Mouse (Mus musculus): ENCODE measurements around the gene Gm14214. TPM values are rescaled to one million over a fixed set of nuclear protein-coding genes. Genes with fewer than 3 reads are reported as not detected.

Gm14214 gene
- polyA plus RNA-seq, 1 experiment from 2014 or later, result not detected

DNA sequence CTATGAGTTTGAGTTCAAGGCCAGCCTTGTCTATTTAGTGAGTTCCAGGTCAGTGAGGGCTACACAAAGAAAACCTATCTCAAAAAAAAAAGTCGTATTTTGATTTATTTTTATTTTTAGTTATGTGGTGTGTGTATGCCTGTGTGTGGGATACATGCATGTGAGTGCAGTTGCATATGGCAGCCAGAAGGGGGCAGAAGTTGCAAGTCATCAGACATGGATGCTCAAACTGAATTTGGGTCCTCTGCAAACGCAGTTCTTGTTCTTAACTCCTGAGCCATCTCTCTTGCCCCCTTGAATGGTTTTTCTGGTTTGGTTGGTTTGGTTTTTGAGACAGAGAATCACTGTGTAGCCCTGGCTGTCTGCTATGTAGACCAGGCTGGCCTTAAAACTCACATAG lies 21.4 kb downstream of the Gm14214 start:
- Histone ChIP-seq H3K36me3 (no peaks in the 10 kb centered on the region), H3K4me1 (replicated peaks) (peaks cover 8% of the 10 kb centered on the region; the same call in 1 of the 2 replicates), H3K27me3 (no peaks in the 10 kb centered on the region), H3K9me3 (replicated peaks) (no peaks in the 10 kb centered on the region), H3K4me3 (no peak overlapping the region), H3K9ac (no peak overlapping the region), H3K4me2 (no peak overlapping the region), H3K27ac (no peak overlapping the region)
- WGBS, result 74% methylated on average over 2 of the region's 2 CpGs
- no peak for ATAC-seq (replicated peaks; ENCODE audit: insufficient number of reproducible peaks, insufficient read depth, low FRiP score, low read depth)

DNA sequence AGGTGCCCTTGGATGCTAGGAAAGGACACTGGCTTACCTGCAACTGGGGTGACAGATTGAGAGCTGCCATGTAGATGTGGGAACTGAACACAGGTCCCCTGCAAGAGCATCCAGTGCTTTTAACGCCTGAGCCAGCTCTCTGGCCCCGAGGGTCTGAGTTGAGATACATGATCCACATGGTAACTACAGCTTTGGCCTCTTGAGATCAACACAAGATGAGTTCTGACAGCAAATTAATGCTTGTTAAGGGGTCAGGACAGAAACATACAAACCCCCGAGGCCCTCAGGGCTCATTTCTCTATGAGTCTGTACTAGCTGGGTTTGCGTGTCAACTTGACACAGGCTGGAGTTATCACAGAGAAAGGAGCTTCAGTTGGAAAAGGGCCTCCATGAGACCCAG lies 25.9 kb downstream of the Gm14214 start:
- no peak for ATAC-seq (replicated peaks; ENCODE audit: insufficient number of reproducible peaks, insufficient read depth, low FRiP score, low read depth)
- Histone ChIP-seq H3K4me3 (no peak overlapping the region), H3K4me1 (replicated peaks) (no peaks in the 10 kb centered on the region), H3K4me2 (no peak overlapping the region), H3K9ac (no peak overlapping the region), H3K36me3 (no peaks in the 10 kb centered on the region), H3K9me3 (replicated peaks) (no peaks in the 10 kb centered on the region), H3K27me3 (no peaks in the 10 kb centered on the region), H3K27ac (no peak overlapping the region)
- 60% methylated on average over 4 of the region's 4 CpGs for WGBS

DNA sequence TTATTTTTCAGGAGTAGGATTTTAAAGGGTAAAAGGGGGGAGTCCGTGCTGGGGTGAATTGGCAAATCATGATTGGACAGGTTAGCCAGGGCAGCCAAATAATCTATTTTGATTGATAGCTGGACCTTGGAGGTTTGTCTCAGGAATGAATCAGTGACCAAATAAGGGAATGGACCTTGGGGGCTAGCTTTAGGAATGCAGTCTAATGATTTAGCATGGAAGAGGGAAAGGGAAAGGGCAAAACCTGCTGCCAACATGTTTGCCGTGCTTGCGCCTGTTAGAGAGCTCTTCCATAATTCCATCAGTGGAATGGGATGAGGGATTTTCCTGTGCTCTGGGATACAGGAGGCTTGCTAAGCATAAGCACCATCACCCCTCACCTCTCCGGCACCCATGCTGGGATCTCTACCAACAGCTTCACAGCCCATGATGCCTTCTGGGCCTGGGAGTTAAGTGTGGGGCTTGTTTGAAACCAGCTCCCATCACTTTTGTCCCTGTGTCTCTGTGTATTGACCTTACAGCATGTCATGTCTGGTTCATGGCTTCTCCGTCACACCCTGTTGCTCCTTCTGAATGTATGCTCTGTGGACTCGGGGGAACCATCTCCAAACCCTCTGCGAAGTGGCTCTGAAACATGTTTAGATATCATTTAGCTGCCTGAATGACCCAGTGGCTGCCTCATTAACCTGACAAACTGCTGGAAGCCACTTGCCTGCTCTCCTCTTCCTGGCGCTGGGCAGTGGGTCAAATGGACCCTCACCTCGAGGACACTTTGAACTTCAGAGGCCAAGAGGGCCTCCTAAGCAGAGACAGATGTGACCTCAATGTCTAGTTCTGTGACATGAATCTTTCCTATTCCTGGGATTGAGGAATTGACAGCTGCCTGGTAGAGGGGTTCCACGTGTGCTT lies 26.7 kb downstream of the Gm14214 start:
- Histone ChIP-seq H3K4me1 (replicated peaks) (no peaks in the 10 kb centered on the region), H3K27me3 (no peaks in the 10 kb centered on the region), H3K9ac (no peak overlapping the region), H3K27ac (no peak overlapping the region), H3K4me3 (no peak overlapping the region), H3K9me3 (replicated peaks) (no peaks in the 10 kb centered on the region), H3K4me2 (no peak overlapping the region), H3K36me3 (no peaks in the 10 kb centered on the region)
- WGBS, result 68% methylated on average over 10 of the region's 10 CpGs
- no peak for ATAC-seq (replicated peaks; ENCODE audit: insufficient number of reproducible peaks, insufficient read depth, low FRiP score, low read depth)

DNA sequence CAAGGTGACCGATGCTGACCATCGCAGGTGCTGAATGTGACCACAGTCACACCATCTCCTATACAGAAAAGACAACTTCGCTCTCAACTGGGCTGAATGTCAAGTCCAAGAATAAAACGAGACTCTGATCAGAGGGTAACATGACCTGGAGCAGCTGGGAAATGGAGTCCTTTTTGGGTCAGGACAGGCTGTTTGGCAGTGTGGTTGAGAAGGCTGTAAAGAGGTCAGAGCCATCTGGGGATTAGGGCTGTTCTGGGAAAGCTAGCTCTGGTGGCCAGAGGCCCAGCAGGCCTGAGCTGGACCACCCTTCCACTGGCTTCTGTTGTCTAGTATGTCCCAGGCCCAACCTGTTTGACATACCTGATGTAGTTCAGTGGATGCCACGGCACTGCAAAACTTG lies 31.2 kb downstream of the Gm14214 start:
- 78% methylated on average over 5 of the region's 5 CpGs for WGBS
- no peak for ATAC-seq (replicated peaks; ENCODE audit: insufficient number of reproducible peaks, insufficient read depth, low FRiP score, low read depth)

DNA sequence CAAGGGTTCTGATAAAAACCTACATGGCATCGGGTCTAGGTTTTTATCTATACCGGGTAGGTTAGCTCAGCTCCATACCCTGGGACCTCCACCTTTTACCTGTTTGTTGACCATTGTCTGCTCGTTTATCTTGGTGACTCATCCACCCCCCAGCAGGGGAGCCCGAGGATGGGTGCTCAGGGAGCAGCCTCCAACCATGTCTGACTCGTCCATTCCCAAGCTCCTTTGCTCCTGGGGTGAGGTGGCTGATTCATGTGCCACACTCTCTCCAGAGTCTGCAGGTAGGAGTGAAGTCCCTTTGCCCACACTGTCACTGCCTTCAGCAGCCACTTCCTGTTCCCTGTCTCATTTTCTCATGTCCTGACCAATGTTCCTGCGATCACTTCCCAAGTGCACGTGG lies 33.8 kb downstream of the Gm14214 start:
- no peak overlapping the region for H3K9ac ChIP-seq
- no peaks in the 10 kb centered on the region for H3K4me1 ChIP-seq (replicated peaks)
- H3K36me3 ChIP-seq, result no peaks in the 10 kb centered on the region
- H3K4me3 ChIP-seq, result no peak overlapping the region
- H3K27ac ChIP-seq, result no peak overlapping the region
- no peak for ATAC-seq (replicated peaks; ENCODE audit: insufficient number of reproducible peaks, insufficient read depth, low FRiP score, low read depth)
- no peaks in the 10 kb centered on the region for H3K9me3 ChIP-seq (replicated peaks)
- no peaks in the 10 kb centered on the region for H3K27me3 ChIP-seq
- 68% methylated on average over 7 of the region's 7 CpGs for WGBS
- no peak overlapping the region for H3K4me2 ChIP-seq

More for the DNA sequence above, 31.2 kb downstream of the Gm14214 start:
- H3K4me1 ChIP-seq (replicated peaks), result no peaks in the 10 kb centered on the region
- H3K27ac ChIP-seq, result no peak overlapping the region
- H3K27me3 ChIP-seq, result no peaks in the 10 kb centered on the region
- H3K4me2 ChIP-seq, result no peak overlapping the region
- H3K9ac ChIP-seq, result no peak overlapping the region
- no peaks in the 10 kb centered on the region for H3K36me3 ChIP-seq
- H3K9me3 ChIP-seq (replicated peaks), result no peaks in the 10 kb centered on the region
- H3K4me3 ChIP-seq, result no peak overlapping the region

DNA sequence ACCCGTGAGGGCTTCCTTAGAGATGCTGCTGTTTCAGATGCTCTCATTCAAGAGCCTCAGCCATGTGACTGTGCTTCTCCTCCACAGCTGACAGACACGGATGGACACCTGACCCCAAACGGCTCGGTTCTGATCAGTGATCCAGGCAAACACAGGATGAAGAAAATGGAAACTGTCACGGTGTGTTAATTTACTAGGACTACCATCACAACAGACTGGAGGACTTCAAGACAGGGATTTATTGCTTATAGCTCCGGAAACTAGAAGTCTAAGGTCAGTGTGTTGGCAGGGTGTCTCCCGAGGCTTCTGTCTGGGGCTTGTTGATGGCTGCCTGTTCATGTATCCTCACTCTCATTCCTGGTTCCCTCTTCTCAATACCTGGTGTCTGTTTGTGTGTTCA lies 34.4 kb downstream of the Gm14214 start:
- no peaks in the 10 kb centered on the region for H3K4me1 ChIP-seq (replicated peaks)
- 66% methylated on average over 7 of the region's 7 CpGs for WGBS
- H3K27me3 ChIP-seq, result no peaks in the 10 kb centered on the region
- no peak overlapping the region for H3K9ac ChIP-seq
- H3K27ac ChIP-seq, result no peak overlapping the region
- no peak overlapping the region for H3K4me3 ChIP-seq
- no peaks in the 10 kb centered on the region for H3K9me3 ChIP-seq (replicated peaks)
- no peaks in the 10 kb centered on the region for H3K36me3 ChIP-seq
- no peak overlapping the region for H3K4me2 ChIP-seq
- no peak for ATAC-seq (replicated peaks; ENCODE audit: insufficient number of reproducible peaks, insufficient read depth, low FRiP score, low read depth)

DNA sequence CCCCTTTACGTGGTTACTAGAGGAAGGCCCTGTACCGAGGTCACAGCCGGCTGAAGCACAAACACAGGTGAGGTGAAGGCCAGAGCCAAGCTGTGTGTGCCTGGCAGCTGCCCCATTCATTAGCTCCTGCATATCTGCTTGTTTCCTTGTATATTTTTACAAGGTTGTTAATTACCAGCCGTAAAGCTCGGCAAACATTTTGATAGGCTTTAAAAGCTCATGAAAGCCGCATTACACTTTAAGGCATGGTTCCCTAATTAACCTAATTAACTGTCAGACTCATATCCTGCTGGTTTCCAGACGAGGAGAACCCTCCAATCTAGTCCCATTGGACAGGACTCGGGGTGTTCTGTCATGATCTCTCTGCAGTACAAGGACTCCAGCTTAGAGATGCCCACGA lies 34.9 kb downstream of the Gm14214 start:
- Histone ChIP-seq H3K4me2 (no peak overlapping the region), H3K9me3 (replicated peaks) (no peaks in the 10 kb centered on the region), H3K4me1 (replicated peaks) (no peaks in the 10 kb centered on the region), H3K27ac (no peak overlapping the region), H3K27me3 (no peaks in the 10 kb centered on the region), H3K36me3 (no peaks in the 10 kb centered on the region), H3K9ac (no peak overlapping the region), H3K4me3 (no peak overlapping the region)
- ATAC-seq (replicated peaks; ENCODE audit: insufficient number of reproducible peaks, insufficient read depth, low FRiP score, low read depth), result no peak
- 63% methylated on average over 9 of the region's 9 CpGs for WGBS

DNA sequence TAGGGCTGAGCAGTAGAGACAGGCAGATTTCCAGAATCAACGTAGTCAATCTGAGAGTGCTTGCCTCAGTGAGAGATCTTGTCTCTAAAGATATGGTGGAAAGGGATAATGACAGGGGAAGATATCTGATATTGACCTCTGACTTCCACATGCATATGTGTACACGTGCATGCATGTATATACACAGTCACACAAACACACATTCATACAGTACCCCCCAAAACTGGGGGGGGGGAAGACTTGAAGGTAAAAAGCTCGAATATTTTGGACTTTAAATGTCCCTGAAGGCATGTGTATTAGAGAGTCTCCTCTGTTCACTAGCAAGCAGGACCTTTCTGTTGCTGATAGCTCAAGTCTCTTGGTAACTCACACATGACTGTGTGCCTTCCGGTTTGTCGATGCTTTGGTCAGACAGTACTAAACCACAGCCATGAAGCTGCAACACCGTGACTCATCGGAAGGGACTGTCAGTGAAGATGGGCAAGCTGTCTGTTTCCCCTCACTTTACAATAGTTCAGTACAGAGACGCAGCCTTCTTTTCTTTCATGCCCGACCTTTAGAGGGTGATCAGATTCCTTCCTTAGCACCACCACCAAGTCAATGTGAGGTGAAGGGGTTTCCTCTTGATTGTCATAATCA lies 37.2 kb downstream of the Gm14214 start:
- H3K4me3 ChIP-seq, result no peak overlapping the region
- no peak overlapping the region for H3K4me2 ChIP-seq
- H3K27me3 ChIP-seq, result no peaks in the 10 kb centered on the region
- H3K27ac ChIP-seq, result no peak overlapping the region
- WGBS, result 63% methylated on average over 9 of the region's 9 CpGs
- H3K9ac ChIP-seq, result no peak overlapping the region
- H3K9me3 ChIP-seq (replicated peaks), result no peaks in the 10 kb centered on the region
- no peaks in the 10 kb centered on the region for H3K4me1 ChIP-seq (replicated peaks)
- ATAC-seq (replicated peaks; ENCODE audit: insufficient number of reproducible peaks, insufficient read depth, low FRiP score, low read depth), result no peak
- H3K36me3 ChIP-seq, result no peaks in the 10 kb centered on the region

DNA sequence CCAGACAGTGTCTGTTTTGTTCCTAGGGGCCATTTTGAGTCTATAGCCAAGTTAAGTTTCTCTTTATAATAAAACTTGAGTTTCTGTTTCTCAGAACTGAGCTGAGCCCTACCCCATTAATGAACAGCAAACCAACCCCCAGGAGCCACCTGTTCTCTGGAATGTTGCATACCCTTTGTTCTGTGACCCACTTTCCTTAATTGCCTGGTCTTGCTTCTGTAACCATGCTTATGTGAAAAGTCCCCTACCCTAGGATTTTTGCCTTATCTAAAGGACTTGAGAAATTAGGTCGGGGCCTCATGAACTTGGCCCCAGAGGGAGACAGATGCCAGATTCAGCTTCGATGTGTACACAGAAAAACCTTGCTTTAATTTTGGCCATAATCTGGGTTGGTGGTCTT lies 37.9 kb downstream of the Gm14214 start:
- WGBS, result 40% methylated on average over 2 of the region's 2 CpGs
- ATAC-seq (replicated peaks; ENCODE audit: insufficient number of reproducible peaks, insufficient read depth, low FRiP score, low read depth), result no peak
- H3K9me3 ChIP-seq (replicated peaks), result no peaks in the 10 kb centered on the region
- no peaks in the 10 kb centered on the region for H3K27me3 ChIP-seq
- H3K4me2 ChIP-seq, result no peak overlapping the region
- no peak overlapping the region for H3K9ac ChIP-seq
- no peaks in the 10 kb centered on the region for H3K36me3 ChIP-seq
- no peak overlapping the region for H3K4me3 ChIP-seq
- no peaks in the 10 kb centered on the region for H3K4me1 ChIP-seq (replicated peaks)
- H3K27ac ChIP-seq, result no peak overlapping the region

DNA sequence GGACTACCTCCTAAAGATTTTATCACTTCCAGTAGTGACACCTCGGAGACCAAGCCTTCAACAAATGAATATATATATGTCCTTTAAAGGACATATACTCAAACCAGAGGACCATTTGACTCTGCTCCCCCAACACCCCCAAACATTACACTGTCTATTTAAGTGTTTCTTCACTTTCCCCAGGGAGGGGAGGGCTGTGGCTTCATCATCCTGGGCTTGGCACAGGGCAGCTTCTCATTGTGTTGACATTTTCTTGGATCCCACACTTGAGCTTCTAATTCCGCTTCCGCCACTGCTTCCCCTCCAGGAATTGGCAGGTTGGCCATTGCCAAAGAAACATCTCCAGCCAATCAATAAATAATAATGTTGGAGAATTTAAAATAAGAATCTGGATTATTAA lies 39.0 kb downstream of the Gm14214 start:
- ATAC-seq (replicated peaks; ENCODE audit: insufficient number of reproducible peaks, insufficient read depth, low FRiP score, low read depth), result no peak
- no peaks in the 10 kb centered on the region for H3K27me3 ChIP-seq

DNA sequence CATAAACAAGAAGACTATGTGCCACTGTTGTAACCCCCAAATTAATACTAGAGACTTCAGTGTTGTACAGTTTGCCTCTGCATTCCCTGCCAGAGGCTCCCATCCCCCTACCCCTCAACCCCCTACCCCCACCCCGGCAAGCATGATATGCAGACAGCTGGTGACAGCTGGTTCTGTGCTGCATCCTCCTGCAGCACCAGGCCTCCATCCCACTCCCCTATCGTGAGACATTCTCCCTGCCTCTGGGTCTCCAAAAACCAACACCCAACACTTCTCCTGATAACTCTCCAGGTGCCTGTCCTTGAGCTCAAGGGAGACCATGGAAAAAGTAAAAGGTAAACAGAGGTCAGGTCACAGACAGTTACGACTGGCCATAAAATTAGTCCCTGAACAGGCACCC lies 40.1 kb downstream of the Gm14214 start:
- no peaks in the 10 kb centered on the region for H3K27me3 ChIP-seq
- H3K9me3 ChIP-seq (replicated peaks), result no peaks in the 10 kb centered on the region
- WGBS, result 42% methylated on average over 3 of the region's 3 CpGs
- no peaks in the 10 kb centered on the region for H3K4me1 ChIP-seq (replicated peaks)
- no peaks in the 10 kb centered on the region for H3K36me3 ChIP-seq
- no peak for ATAC-seq (replicated peaks; ENCODE audit: insufficient number of reproducible peaks, insufficient read depth, low FRiP score, low read depth)
- H3K4me2 ChIP-seq, result no peak overlapping the region
- H3K27ac ChIP-seq, result no peak overlapping the region
- no peak overlapping the region for H3K4me3 ChIP-seq
- H3K9ac ChIP-seq, result no peak overlapping the region

More for the DNA sequence above, 39.0 kb downstream of the Gm14214 start:
- 60% methylated on average over 3 of the region's 3 CpGs for WGBS
- Histone ChIP-seq H3K4me2 (no peak overlapping the region), H3K27ac (no peak overlapping the region), H3K4me3 (no peak overlapping the region), H3K9ac (no peak overlapping the region), H3K36me3 (no peaks in the 10 kb centered on the region), H3K9me3 (replicated peaks) (no peaks in the 10 kb centered on the region), H3K4me1 (replicated peaks) (no peaks in the 10 kb centered on the region)

DNA sequence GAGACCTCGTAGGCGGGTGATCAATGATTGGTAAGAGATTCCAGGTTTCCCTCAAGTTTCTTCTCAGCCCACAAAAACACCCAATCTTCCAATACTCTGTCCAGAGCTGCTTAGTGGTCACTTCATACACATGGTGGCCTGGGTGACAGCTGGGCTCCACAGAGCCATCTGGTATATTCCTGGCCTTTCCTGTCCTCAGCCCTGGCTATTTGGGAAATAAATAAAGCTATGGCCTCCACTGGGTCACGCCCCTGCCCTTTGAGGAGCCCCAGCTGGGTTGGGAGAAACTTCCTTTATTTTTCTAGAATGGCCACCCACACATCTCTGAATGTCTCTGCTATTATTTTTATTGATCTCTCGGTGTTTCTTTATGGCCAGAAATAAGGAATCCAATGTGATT lies 46.4 kb downstream of the Gm14214 start:
- no peak for ATAC-seq (replicated peaks; ENCODE audit: insufficient number of reproducible peaks, insufficient read depth, low FRiP score, low read depth)
- no peaks in the 10 kb centered on the region for H3K27me3 ChIP-seq
- no peak overlapping the region for H3K9ac ChIP-seq
- H3K4me2 ChIP-seq, result no peak overlapping the region
- H3K4me1 ChIP-seq (replicated peaks), result no peaks in the 10 kb centered on the region
- WGBS, result 82% methylated on average over 4 of the region's 4 CpGs
- H3K9me3 ChIP-seq (replicated peaks), result no peaks in the 10 kb centered on the region
- no peak overlapping the region for H3K27ac ChIP-seq
- no peaks in the 10 kb centered on the region for H3K36me3 ChIP-seq
- no peak overlapping the region for H3K4me3 ChIP-seq

Data from heart, embryonic 15.5 days (tissue).